Mouse (Mus musculus) C2C12 (cell line): Measurements from ENCODE around the gene Lasp1. TPM values are rescaled to one million over a fixed set of nuclear protein-coding genes. Genes with fewer than 3 reads are reported as not detected.

ENCODE experiments used
- H3K27me3 ChIP-seq: one replicate; pipeline ENCODE4 v1.6.1; 2011; ENCODE audit not compliant: control insufficient read depth, insufficient read depth, insufficient read length
- H3K36me3 ChIP-seq: one replicate; pipeline ENCODE4 v1.6.1; 2011; ENCODE audit not compliant: control insufficient read depth, insufficient read depth
- H3K4me3 ChIP-seq: one replicate; pipeline ENCODE4 v1.5.1; 2011; ENCODE audit warnings: mild to moderate bottlenecking, control low read depth; ENCODE audit not compliant: poor library complexity, insufficient read depth, severe bottlenecking
- H3K79me2 ChIP-seq: one replicate; pipeline ENCODE4 v1.6.1; 2011; ENCODE audit not compliant: control insufficient read depth, insufficient read depth
- H3K79me3 ChIP-seq: one replicate; pipeline ENCODE4 v1.6.1; 2011; ENCODE audit warnings: low read depth, control low read depth
- H3ac ChIP-seq: one replicate; pipeline ENCODE3; 2011; ENCODE audit warnings: low read depth; ENCODE audit not compliant: control insufficient read depth, insufficient read length
- CEBPB ChIP-seq: IDR thresholded peaks from one replicate; pipeline ENCODE4 v1.6.1; 2011; ENCODE audit warnings: low read depth, mild to moderate bottlenecking, control low read depth, moderate library complexity
- CTCF ChIP-seq: IDR thresholded peaks from one replicate; pipeline ENCODE4 v1.5.1; 2011; ENCODE audit not compliant: control insufficient read depth, insufficient read depth, insufficient read length
- FOSL1 ChIP-seq: IDR thresholded peaks from one replicate; pipeline ENCODE4 v1.8.0; 2011; ENCODE audit warnings: mild to moderate bottlenecking, low read length; ENCODE audit not compliant: poor library complexity, insufficient read depth, severe bottlenecking
- MAX ChIP-seq: IDR thresholded peaks from one replicate; pipeline ENCODE4 v1.6.1; 2011; ENCODE audit warnings: mild to moderate bottlenecking, control low read depth
- MYOD1 ChIP-seq: IDR thresholded peaks from one replicate; pipeline ENCODE4 v1.6.1; 2011; ENCODE audit warnings: low read depth; ENCODE audit not compliant: control insufficient read depth, insufficient read length
- MYOG ChIP-seq: IDR thresholded peaks from one replicate; pipeline ENCODE4 v1.6.1; 2011; ENCODE audit not compliant: control insufficient read depth, insufficient read length; ENCODE audit errors: extremely low read depth
- USF1 ChIP-seq: IDR thresholded peaks from one replicate; pipeline ENCODE4 v1.6.1; 2011; ENCODE audit warnings: low read depth, mild to moderate bottlenecking, control low read depth, moderate library complexity
- polyA plus RNA-seq: library from polyadenylated mRNA; unstranded; fragments of >200 nt; fragmentation: generic; extraction: Trizol; gene quantifications from one replicate; pipeline ENCODE4 v1.2.1, GENCODE M21; 2012; ENCODE audit warnings: missing spikeins

Lasp1 gene
- polyA plus RNA-seq, 1 experiment, result 219 TPM

DNA sequence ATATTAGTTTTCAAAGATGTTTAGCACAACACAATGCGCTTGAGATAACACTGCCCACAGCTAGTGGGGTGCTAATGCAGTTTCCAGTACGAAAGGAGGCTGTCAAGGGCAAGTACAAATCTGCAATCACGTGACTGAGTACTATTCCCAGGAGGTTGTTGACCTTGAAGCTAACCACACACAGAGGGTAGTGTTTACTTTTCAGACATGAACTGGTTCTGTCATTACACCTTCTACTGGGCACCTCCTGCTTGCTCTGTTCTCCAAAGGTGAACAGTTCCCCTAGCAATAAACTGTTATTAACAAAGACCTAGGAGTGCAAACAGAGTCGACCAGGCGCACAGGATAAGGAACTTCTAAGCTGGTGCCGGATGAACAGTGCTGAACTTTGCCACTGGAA, 51.6 kb downstream of the Lasp1 start:
- Histone ChIP-seq H3K79me3 (no peaks in the 10 kb centered on the region), H3ac (no peak overlapping the region), H3K79me2 (no peaks in the 10 kb centered on the region), H3K36me3 (no peaks in the 10 kb centered on the region), H3K27me3 (peaks cover 4% of the 10 kb centered on the region), H3K4me3 (no peak overlapping the region)
- TF ChIP-seq CEBPB (no peak), MYOG (no peak), MAX (no peak), USF1 (peak; percentile 86)

DNA sequence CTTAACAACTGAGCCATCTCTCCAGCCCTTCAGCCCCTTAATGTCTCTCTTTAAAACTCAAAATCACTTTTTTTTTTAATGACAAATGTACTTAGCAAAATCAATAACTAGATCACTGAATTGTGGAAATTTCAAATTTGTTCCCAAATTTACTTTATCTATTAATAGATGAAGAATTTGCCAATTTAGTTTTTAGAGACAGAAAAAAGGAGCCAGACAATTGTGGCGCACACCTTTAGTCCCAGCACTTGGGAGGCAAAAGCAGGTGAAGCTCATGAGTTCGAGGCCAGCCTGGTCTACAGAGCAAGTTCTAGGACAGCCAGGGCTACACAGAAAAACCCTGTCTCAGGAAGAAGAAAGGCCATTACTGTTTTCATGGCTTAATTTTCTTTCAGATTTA, 52.8 kb downstream of the Lasp1 start:
- peaks cover 4% of the 10 kb centered on the region for H3K27me3 ChIP-seq
- no peak overlapping the region for H3K4me3 ChIP-seq
- no peaks in the 10 kb centered on the region for H3K79me2 ChIP-seq
- no peak for TF ChIP-seq CEBPB
- no peak for TF ChIP-seq MYOD1
- no peak for TF ChIP-seq MYOG
- TF ChIP-seq FOSL1, result no peak
- TF ChIP-seq USF1, result no peak
- TF ChIP-seq MAX, result no peak
- TF ChIP-seq CTCF, result no peak
- no peaks in the 10 kb centered on the region for H3K79me3 ChIP-seq
- H3ac ChIP-seq, result no peak overlapping the region
- H3K36me3 ChIP-seq, result no peaks in the 10 kb centered on the region

- Histone ChIP-seq H3K79me2 (no peaks in the 10 kb centered on the region), H3K4me3 (no peak overlapping the region), H3ac (no peak overlapping the region), H3K79me3 (no peaks in the 10 kb centered on the region), H3K27me3 (peaks cover 4% of the 10 kb centered on the region), H3K36me3 (no peaks in the 10 kb centered on the region)
- no peak for TF ChIP-seq MYOG
Measured at GRCm38 (mm10) chr11:97855473-97855872, 56.7 kb downstream of the Lasp1 start.

DNA sequence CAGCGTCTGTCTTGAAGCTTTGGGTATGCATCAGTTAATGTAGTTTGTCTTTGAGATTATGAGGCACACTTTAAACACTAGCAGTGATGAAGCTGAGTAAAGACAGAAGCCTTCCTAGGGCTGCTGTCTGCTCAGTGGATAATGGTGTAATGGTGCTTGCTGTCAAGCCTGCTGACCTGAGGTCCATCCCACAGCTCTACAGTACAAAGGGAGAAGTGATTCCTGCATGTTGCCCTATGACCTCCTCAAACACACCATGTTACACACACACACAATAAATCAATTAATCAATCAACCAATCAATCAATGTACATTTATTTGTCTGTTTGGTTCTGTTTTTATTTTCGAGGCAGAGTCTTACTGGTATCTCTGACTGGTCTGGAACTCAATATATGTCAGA, 63.3 kb downstream of the Lasp1 start:
- TF ChIP-seq FOSL1 (no peak), MYOD1 (no peak), CTCF (no peak), CEBPB (no peak), USF1 (no peak), MAX (no peak), MYOG (no peak)
- Histone ChIP-seq H3K4me3 (no peak overlapping the region), H3K79me2 (no peaks in the 10 kb centered on the region), H3ac (no peak overlapping the region), H3K79me3 (no peaks in the 10 kb centered on the region), H3K36me3 (no peaks in the 10 kb centered on the region), H3K27me3 (no peaks in the 10 kb centered on the region)

DNA sequence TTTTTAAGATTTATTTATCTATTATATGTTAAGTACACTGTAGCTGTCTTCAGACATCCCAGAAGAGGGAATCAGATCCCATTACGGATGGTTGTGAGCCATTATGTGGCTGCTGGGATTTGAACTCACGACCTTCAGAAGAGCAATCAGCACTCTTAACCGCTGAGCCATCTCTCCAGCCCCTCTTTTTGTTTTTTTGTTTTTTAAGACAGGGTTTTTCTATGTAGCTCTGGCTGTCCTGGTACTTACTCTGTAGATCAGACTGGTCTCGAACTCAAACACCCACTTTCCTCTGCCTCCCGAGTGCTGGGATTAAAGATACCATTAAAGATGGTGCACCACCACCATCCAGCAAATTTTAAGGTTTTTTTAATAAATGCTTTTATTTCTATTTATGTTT, 66.6 kb downstream of the Lasp1 start:
- H3K36me3 ChIP-seq, result no peaks in the 10 kb centered on the region
- H3ac ChIP-seq, result no peak overlapping the region
- TF ChIP-seq MAX (no peak), USF1 (no peak), CEBPB (no peak), CTCF (no peak), MYOG (no peak), MYOD1 (no peak), FOSL1 (no peak)
- H3K4me3 ChIP-seq, result no peak overlapping the region
- H3K79me2 ChIP-seq, result no peaks in the 10 kb centered on the region
- H3K79me3 ChIP-seq, result no peaks in the 10 kb centered on the region
- H3K27me3 ChIP-seq, result no peaks in the 10 kb centered on the region

DNA sequence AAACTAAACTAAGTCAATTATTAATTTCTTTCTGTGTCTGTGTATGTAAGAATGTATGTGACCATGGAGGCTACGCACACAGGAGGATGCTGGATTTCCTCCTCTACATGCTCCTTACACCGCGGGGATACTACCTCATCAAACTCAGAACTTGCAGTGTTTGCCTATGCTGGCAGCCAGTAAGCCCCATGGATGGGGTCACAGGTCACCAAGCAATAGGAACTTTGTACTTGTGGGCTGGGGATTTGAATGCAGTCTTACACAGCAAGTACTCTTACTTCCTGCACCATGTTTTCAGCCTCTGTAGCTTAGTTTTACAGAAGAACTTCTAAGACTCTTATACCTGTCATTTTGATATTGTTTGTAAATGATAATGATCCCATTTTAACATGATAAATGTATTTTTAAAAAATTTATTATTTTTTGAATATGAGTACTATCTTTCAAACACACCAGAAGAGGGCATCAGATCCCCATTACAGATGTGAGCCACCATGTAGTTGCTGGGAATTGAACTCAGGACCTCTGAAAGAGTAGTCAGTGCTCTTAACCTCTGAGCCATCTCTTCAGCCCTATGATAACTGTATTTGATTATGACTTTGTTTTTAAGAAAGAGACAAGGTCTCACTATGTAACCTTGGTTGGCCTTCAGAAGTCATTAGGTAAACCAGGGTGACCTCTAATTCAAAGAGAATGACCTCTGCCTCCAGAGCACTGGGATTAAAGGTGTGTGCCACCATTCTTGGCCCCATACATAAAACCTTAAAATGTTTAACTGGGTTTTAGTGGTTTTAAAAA, 67.5 kb downstream of the Lasp1 start:
- Histone ChIP-seq H3K36me3 (no peaks in the 10 kb centered on the region), H3K4me3 (no peak overlapping the region)
- no peak for TF ChIP-seq MYOG
- no peak for TF ChIP-seq MAX
- no peak for TF ChIP-seq CEBPB
- no peak for TF ChIP-seq USF1
- TF ChIP-seq MYOD1, result no peak
- no peak for TF ChIP-seq CTCF
- TF ChIP-seq FOSL1, result no peak

More for the DNA sequence above, 67.5 kb downstream of the Lasp1 start:
- H3K79me3 ChIP-seq, result no peaks in the 10 kb centered on the region
- H3K27me3 ChIP-seq, result no peaks in the 10 kb centered on the region
- H3ac ChIP-seq, result no peak overlapping the region
- H3K79me2 ChIP-seq, result no peaks in the 10 kb centered on the region
